Mouse (Mus musculus): ENCODE data around the gene Sept9. TPM values are rescaled to one million over a fixed set of nuclear protein-coding genes. Genes with fewer than 3 reads are reported as not detected.

The Sept9 gene
- polyA plus RNA-seq, 1 experiment from 2014 or later, result 50.6 TPM

GRCm38 (mm10) chr11:117311127-117311800 is 111.8 kb downstream of the Sept9 start:
- no peak for ATAC-seq (replicated peaks; ENCODE audit: insufficient number of reproducible peaks, insufficient read depth, low FRiP score, low read depth)
- Histone ChIP-seq H3K4me3 (no peak overlapping the region), H3K9ac (no peak overlapping the region), H3K27ac (peak overlapping the region; percentile 86), H3K36me3 (no peaks in the 10 kb centered on the region), H3K4me2 (no peak overlapping the region), H3K9me3 (replicated peaks) (no peaks in the 10 kb centered on the region), H3K4me1 (replicated peaks) (peaks cover 95% of the 10 kb centered on the region), H3K27me3 (no peaks in the 10 kb centered on the region)
- WGBS, result 44% methylated on average over 15 of the region's 15 CpGs

DNA sequence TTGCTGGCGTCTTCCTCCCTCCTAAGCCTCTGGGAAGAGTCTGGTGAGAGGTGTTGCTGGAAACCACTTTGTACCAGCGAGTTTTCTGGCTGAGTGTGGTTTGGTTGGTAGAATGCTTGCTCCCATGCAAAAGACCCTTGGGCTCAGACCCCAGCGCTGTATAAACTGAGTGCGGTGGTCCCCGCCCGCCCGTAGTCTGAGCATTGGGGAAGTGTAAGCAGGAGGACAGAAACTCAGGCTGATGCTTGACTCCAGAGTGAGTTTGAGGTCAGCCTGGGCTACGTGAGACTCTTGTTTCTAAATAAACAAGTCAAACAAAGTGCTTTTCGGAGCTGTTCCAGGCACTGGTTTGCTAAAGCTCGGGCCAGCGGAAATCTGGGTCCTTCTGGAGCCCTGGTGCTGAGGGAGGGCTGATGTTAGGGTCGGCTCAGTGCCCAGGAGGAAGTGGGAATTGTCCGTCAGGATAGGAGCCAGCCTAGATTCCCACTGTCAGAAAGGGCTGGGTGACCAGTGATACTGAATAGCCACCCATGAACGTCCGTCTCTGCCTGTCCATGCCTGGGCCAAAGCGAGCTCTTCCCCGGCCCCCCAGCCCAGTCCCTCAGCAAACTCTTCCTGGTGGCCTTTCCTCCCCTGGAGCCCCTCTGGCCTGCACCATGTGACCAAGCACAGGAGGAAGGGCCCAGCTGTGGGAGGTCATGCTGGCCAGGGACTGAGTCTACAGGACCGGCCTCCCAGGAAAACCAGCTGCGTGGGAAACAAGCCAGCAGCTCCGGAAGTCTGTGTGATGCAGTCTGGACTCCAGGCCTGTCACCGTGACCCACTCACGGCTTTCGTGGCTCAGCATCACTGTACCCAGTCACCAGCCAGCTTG is 112.8 kb downstream of the Sept9 start:
- no peak overlapping the region for H3K9ac ChIP-seq
- peak; percentile 41 for ATAC-seq (replicated peaks; ENCODE audit: insufficient number of reproducible peaks, insufficient read depth, low FRiP score, low read depth)
- WGBS, result 55% methylated on average over 23 of the region's 23 CpGs
- no peak overlapping the region for H3K4me3 ChIP-seq
- H3K27me3 ChIP-seq, result no peaks in the 10 kb centered on the region
- H3K36me3 ChIP-seq, result no peaks in the 10 kb centered on the region
- peak overlapping the region; percentile 86 for H3K27ac ChIP-seq
- H3K4me2 ChIP-seq, result peak overlapping the region; percentile 5; the same call in 1 of the 2 replicates
- no peaks in the 10 kb centered on the region for H3K9me3 ChIP-seq (replicated peaks)
- H3K4me1 ChIP-seq (replicated peaks), result peaks cover 95% of the 10 kb centered on the region

- H3K4me2 ChIP-seq, result 0 out of 2 replicates have a peak overlapping the region, but pooled peaks have one; percentile 5
- H3K4me3 ChIP-seq, result no peak overlapping the region
- no peaks in the 10 kb centered on the region for H3K9me3 ChIP-seq (replicated peaks)
- no peaks in the 10 kb centered on the region for H3K36me3 ChIP-seq
- H3K9ac ChIP-seq, result 0 out of 2 replicates have a peak overlapping the region, but pooled peaks have one; percentile 4
- no peaks in the 10 kb centered on the region for H3K27me3 ChIP-seq
- no peak for ATAC-seq (replicated peaks; ENCODE audit: insufficient number of reproducible peaks, insufficient read depth, low FRiP score, low read depth)
- peak overlapping the region; percentile 86 for H3K27ac ChIP-seq
- WGBS, result 41% methylated on average over 8 of the region's 8 CpGs
- peaks cover 95% of the 10 kb centered on the region for H3K4me1 ChIP-seq (replicated peaks)
Observed at GRCm38 (mm10) chr11:117312936-117313335, 113.5 kb downstream of the Sept9 start.

GRCm38 (mm10) chr11:117313446-117313845 is 114.0 kb downstream of the Sept9 start:
- Histone ChIP-seq H3K4me1 (replicated peaks) (peaks cover 95% of the 10 kb centered on the region), H3K27ac (peak overlapping the region; percentile 86), H3K4me2 (no peak overlapping the region), H3K9me3 (replicated peaks) (no peaks in the 10 kb centered on the region), H3K27me3 (no peaks in the 10 kb centered on the region), H3K9ac (0 out of 2 replicates have a peak overlapping the region, but pooled peaks have one; percentile 4), H3K36me3 (no peaks in the 10 kb centered on the region), H3K4me3 (no peak overlapping the region)
- WGBS, result 81% methylated on average over 7 of the region's 7 CpGs
- ATAC-seq (replicated peaks; ENCODE audit: insufficient number of reproducible peaks, insufficient read depth, low FRiP score, low read depth), result no peak

GRCm38 (mm10) chr11:117314026-117314425 is 114.6 kb downstream of the Sept9 start:
- H3K4me2 ChIP-seq, result no peak overlapping the region
- no peaks in the 10 kb centered on the region for H3K27me3 ChIP-seq
- no peak overlapping the region for H3K9ac ChIP-seq
- no peak for ATAC-seq (replicated peaks; ENCODE audit: insufficient number of reproducible peaks, insufficient read depth, low FRiP score, low read depth)
- WGBS, result 81% methylated on average over 7 of the region's 7 CpGs
- H3K4me3 ChIP-seq, result no peak overlapping the region
- H3K9me3 ChIP-seq (replicated peaks), result no peaks in the 10 kb centered on the region
- H3K4me1 ChIP-seq (replicated peaks), result peaks cover 95% of the 10 kb centered on the region
- no peaks in the 10 kb centered on the region for H3K36me3 ChIP-seq
- H3K27ac ChIP-seq, result no peak overlapping the region

DNA sequence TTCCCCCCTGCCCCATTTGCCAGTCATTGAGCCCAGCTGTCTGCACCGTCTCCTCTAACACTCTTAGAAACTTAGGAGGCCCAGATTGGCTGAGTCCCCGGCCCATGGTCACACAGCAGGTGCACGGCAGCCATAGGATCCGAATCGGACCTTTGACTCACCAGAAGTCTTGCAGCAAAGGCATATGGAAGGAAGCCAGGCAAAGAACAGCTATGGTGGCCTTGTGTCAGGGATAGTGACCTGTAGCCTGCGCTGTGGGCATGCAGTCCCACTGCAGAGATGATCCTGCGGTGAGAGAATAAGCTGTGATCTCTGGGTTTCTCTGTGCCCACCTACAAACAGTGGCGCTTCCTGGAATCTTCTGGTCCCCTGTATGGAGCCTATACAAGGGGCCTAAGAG is 115.1 kb downstream of the Sept9 start:
- peak overlapping the region; percentile 63; the same call in 1 of the 2 replicates for H3K27ac ChIP-seq
- peaks cover 94% of the 10 kb centered on the region for H3K4me1 ChIP-seq (replicated peaks)
- H3K4me3 ChIP-seq, result no peak overlapping the region
- ATAC-seq (replicated peaks; ENCODE audit: insufficient number of reproducible peaks, insufficient read depth, low FRiP score, low read depth), result no peak
- WGBS, result 89% methylated on average over 8 of the region's 8 CpGs
- no peaks in the 10 kb centered on the region for H3K9me3 ChIP-seq (replicated peaks)
- H3K27me3 ChIP-seq, result no peaks in the 10 kb centered on the region
- H3K4me2 ChIP-seq, result no peak overlapping the region
- H3K36me3 ChIP-seq, result no peaks in the 10 kb centered on the region
- H3K9ac ChIP-seq, result no peak overlapping the region

DNA sequence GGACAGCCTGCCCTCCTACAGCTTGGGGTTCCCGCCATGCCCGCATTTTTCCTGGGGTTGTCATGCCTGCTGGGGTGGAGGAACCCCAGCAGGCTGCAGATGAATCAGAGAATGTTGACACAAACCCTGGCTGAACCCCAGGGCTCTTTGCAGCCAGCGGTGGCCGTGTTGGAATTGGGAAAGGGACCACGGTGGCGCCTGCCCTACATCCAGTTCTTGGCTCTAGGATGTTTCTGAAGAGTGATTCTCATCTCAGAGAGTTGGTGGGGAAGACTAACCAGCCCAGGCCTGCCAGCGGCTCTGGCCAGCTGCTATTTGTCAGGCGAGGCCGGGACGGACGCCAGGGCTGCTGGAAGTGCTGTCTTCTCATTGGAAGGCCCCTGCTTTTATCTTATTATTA is 115.8 kb downstream of the Sept9 start:
- H3K9ac ChIP-seq, result no peak overlapping the region
- H3K27me3 ChIP-seq, result no peaks in the 10 kb centered on the region
- H3K4me2 ChIP-seq, result no peak overlapping the region
- no peak for ATAC-seq (replicated peaks; ENCODE audit: insufficient number of reproducible peaks, insufficient read depth, low FRiP score, low read depth)
- WGBS, result 44% methylated on average over 11 of the region's 11 CpGs
- no peaks in the 10 kb centered on the region for H3K36me3 ChIP-seq
- H3K4me3 ChIP-seq, result no peak overlapping the region
- no peaks in the 10 kb centered on the region for H3K9me3 ChIP-seq (replicated peaks)
- peaks cover 94% of the 10 kb centered on the region for H3K4me1 ChIP-seq (replicated peaks)
- peak overlapping the region; percentile 63 for H3K27ac ChIP-seq

DNA sequence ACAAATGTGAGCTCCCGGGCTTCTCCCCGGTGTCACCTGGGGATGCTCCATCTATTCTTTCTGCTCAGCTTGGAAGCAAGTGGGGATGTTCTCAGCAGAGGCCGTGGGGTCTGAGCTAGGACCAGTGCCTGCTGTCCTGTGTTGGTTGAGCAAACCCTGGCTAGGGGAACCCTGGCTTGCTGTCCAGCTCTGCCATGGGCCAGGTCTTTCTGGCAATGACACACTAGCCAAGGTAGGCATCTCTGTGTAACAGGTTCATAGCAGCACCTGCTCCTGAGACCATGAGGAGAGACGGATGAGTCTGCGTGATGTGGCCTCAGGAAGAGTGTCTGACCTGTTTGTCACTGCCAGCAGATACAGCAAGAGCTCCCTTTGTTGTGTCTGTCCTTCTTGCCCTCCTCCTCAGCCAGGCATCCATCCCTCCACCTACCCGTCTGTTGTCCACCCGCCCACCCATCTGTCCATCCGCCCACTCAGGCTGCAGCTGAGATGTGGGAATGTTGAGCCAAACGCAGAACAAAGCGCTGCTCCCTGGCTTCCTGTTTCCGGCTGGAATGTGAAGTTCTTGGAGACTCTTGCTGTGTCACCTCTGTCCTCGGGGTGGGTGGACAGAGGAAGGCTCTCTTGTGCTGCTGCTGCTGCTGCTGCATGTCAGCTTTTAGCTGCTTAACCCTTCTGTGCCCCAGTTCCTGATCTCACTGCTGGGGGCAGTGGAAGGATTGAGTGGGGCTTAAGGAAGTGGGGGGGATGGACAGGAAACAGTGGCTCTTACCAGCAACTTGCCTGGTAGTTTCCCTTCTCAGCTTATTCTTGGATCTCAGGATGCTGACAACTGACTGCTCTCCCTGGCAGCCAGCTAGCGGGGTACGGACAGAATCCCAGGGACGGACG is 117.2 kb downstream of the Sept9 start:
- H3K9ac ChIP-seq, result peak overlapping the region; percentile 3
- WGBS, result 38% methylated on average over 16 of the region's 16 CpGs
- H3K27me3 ChIP-seq, result no peaks in the 10 kb centered on the region
- H3K9me3 ChIP-seq (replicated peaks), result no peaks in the 10 kb centered on the region
- H3K4me3 ChIP-seq, result peak overlapping the region; percentile 12
- peaks cover 89% of the 10 kb centered on the region for H3K4me1 ChIP-seq (replicated peaks)
- H3K36me3 ChIP-seq, result no peaks in the 10 kb centered on the region
- peak overlapping the region; percentile 77 for H3K27ac ChIP-seq
- H3K4me2 ChIP-seq, result peak overlapping the region; percentile 50
- ATAC-seq (replicated peaks; ENCODE audit: insufficient number of reproducible peaks, insufficient read depth, low FRiP score, low read depth), result no peak

DNA sequence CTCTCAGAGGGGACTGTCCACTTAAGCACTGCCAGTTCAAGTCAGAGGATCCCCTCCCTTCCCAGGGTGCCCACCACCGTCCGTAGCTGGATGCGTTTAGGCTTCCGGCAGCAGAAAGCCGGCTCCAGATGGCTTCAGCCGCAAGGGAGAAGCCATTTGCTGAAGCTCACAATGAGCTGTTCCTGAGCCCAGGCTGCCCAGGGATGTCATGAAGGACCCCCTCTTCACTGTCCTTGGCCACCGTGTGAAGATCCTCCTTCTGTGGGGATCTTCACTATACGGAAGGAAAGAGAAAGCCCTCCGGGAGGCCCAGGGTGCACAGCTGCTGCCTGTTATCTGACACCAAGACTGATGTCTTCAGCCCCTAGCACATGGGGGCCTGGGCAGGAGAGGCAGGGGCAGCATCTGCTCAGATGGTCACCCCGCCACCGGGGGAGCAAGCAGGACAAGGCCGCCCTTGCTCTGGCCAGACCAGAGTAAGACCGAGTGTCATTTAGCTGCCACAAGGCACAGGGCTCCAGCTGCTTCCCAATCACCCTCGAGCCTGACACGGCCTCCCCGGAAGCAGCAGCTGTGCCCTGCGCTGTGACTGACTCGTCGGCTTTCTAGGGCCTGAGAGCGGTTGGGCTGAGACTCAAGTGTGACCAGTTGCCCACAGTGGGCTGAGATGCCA is 118.1 kb downstream of the Sept9 start:
- peak overlapping the region; percentile 12 for H3K4me3 ChIP-seq
- H3K4me2 ChIP-seq, result peak overlapping the region; percentile 50
- 12% methylated on average over 20 of the region's 20 CpGs for WGBS
- H3K27ac ChIP-seq, result peak overlapping the region; percentile 77
- H3K27me3 ChIP-seq, result no peaks in the 10 kb centered on the region
- H3K9ac ChIP-seq, result peak overlapping the region; percentile 3
- no peaks in the 10 kb centered on the region for H3K9me3 ChIP-seq (replicated peaks)
- H3K36me3 ChIP-seq, result no peaks in the 10 kb centered on the region
- ATAC-seq (replicated peaks; ENCODE audit: insufficient number of reproducible peaks, insufficient read depth, low FRiP score, low read depth), result no peak
- peaks cover 85% of the 10 kb centered on the region for H3K4me1 ChIP-seq (replicated peaks)

GRCm38 (mm10) chr11:117318202-117318601 is 118.7 kb downstream of the Sept9 start:
- Histone ChIP-seq H3K4me1 (replicated peaks) (peaks cover 85% of the 10 kb centered on the region), H3K4me2 (no peak overlapping the region), H3K27me3 (no peaks in the 10 kb centered on the region), H3K9ac (0 out of 2 replicates have a peak overlapping the region, but pooled peaks have one; percentile 3), H3K4me3 (no peak overlapping the region), H3K27ac (peak overlapping the region; percentile 77), H3K9me3 (replicated peaks) (no peaks in the 10 kb centered on the region), H3K36me3 (no peaks in the 10 kb centered on the region)
- no peak for ATAC-seq (replicated peaks; ENCODE audit: insufficient number of reproducible peaks, insufficient read depth, low FRiP score, low read depth)
- WGBS, result 65% methylated on average over 3 of the region's 3 CpGs
